Mouse (Mus musculus) common myeloid progenitor, adult 5-6 weeks (primary cell): ENCODE data around the gene Nlrp6. TPM values are rescaled to one million over a fixed set of nuclear protein-coding genes. Genes with fewer than 3 reads are reported as not detected.
"Not testable (repeated sequence)": the region's sequence is repeated elsewhere in the genome, so short reads cannot be mapped to it uniquely, and the experiment has no call there.

ENCODE experiments used
- ATAC-seq: replicated peaks from 2 replicates; pipeline ENCODE4 v1.8.0; 2016; ENCODE audit warnings: low read depth, mild to moderate bottlenecking, moderate TSS enrichment, inconsistent platforms; ENCODE audit not compliant: poor library complexity, severe bottlenecking
- total RNA-seq: library from RNA; stranded (forward); fragments of 200-1000, 187-1606 nt; gene quantifications from 2 replicates; pipeline ENCODE4 v1.2.3, GENCODE M21; 2017

Gene Nlrp6
- total RNA-seq, 1 experiment from 2014 or later = 0.18 TPM

DNA sequence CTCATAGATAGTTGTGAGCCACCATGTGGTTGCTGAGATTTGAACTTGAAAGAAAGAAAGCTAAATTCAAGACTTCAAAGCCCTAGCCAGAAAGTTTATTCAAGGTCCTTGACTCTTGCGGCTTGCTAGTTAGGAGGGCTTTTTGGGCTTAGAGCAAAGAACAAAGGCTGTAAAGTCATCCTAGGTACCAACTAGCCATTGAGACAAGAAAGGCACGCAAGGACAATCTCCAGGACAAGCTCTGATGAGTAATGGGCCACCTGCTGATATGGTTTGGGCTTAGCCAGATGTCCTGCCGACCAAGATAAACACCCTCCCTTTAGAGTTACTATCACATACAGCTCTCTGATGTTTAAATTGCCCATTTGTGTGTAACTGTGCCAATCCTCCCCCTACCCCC is 48.0 kb downstream of the Nlrp6 start:
- ATAC-seq = not testable (repeated sequence)

DNA sequence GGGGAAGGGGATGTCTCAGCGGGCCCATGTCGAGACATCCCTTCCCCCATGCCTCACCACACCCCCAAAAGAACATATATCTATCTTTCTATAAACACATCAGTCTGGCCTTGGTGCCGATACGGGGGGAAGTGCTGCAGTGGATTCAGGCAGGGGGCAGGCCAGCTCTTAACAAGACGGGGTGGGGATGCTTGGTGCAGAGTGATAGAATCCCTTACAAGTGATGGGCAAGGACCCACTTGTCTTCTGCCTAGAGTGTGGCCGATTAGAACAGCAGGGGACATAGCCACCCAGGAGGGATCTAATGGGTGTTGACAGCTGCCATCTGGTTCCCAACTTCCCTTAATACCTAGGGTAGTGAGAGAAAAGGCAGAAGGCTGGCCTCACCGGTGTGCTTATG is 50.2 kb downstream of the Nlrp6 start:
- ATAC-seq = peak; percentile 20

- ATAC-seq = peak; percentile 7; the same call in 1 of the 2 replicates
Measured at GRCm38 (mm10) chr7:140971479-140972171, 50.9 kb downstream of the Nlrp6 start.

DNA sequence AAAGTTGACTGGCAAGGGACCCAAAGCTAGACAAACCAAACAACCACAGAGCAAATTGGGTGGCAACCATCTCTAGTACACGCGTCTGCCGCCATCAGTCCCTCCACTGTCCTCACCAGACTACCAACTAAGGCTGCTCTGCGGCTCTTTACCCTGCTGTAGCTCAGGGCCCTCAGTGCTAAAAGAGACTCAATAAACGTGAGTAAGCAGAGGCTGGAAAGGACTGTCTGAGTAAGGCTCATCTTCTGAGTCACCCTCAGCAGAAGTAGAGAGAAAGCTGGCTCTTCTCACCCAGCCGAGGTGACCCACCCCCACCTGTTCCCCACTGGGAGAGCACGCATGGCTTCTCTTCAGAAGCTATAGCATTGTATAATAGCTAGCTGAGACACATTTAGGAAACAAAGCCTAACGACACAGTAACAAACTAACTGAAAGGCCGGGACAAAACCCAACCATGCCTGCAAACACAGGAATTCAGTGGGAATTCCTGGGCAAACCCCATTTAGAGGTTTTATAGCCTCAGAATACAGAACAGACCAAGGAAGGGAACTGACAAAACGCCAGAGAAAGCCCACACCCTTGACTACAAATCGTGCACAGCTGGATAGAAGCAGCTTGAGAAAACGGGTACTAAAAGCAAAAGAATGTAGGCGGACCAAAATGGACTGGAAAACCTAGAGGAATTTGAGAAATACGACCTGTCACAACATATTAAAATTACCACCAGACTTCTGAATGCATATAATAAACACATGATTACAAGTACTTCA is 52.9 kb downstream of the Nlrp6 start:
- ATAC-seq = no peak

DNA sequence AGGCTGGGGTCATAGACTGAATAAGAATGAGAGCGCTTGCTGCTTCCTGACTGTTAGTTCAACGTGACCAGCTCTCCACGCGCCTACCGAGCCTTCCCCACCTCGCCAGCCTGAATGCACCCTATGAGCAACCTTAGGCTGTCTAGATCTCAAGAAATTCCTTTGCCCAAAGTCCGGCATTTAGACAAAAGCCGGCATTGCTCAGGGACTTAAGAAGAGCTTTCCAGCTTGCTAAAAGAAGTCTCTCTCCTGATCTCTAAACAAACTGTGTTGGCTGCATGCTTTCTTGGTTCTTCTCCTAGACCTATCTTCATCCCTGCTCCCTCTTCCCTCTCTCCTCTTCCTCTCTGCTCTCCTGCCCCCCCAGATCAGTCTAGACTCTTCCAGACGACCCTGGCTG is 54.2 kb downstream of the Nlrp6 start:
- no peak for ATAC-seq

GRCm38 (mm10) chr7:140975465-140975864 is 54.8 kb downstream of the Nlrp6 start:
- ATAC-seq = no peak

DNA sequence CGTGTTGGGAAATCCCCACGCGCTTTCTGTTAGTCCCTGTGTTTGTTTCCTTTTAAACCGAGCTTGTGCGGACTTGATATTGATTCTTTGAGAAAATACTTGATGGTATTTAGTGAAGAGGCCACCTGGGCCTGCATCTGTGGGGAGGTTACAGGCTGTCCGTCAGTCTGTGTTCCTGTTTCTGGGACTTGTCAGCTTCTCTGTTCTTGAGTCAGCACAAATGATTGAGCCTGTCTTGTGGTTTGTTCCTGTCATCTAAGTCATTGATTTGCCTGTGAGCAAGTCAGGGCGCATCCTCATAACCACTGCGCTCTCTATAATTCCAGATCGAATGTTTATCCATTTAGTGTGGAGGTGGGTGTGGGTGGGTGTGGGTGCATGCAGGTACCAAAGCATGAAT is 56.0 kb downstream of the Nlrp6 start:
- ATAC-seq = peak; percentile 56

Other genes with a start within 250 kb of the Nlrp6 start
- gene Olfr45, start 239.0 kb upstream of the Nlrp6 start, total RNA-seq = not detected in 2 replicates
- gene Olfr541, start 223.6 kb upstream of the Nlrp6 start, total RNA-seq = not detected in 2 replicates
- not detected in 2 replicates for gene Cyp2e1, start 157.2 kb upstream of the Nlrp6 start, total RNA-seq
- gene Syce1, start 133.1 kb upstream of the Nlrp6 start, total RNA-seq = 0.15 and 0.23 TPM in 2 replicates
- gene Zfp941, start 98.7 kb upstream of the Nlrp6 start, total RNA-seq = 1.5 and 3.0 TPM in 2 replicates
- gene Urah, start 85.9 kb upstream of the Nlrp6 start, total RNA-seq = not detected in 2 replicates
- gene Scgb1c1, start 75.4 kb upstream of the Nlrp6 start, total RNA-seq = not detected in 2 replicates
- gene Odf3, start 73.1 kb upstream of the Nlrp6 start, total RNA-seq = not detected in 2 replicates
- 0.50 TPM in 1 of 2 replicates, not detected in the other for gene Gm45785, start 64.6 kb upstream of the Nlrp6 start, total RNA-seq
- 36.0 and 38.0 TPM in 2 replicates for gene Ric8a, start 63.9 kb upstream of the Nlrp6 start, total RNA-seq
- 13.8 and 24.0 TPM in 2 replicates for gene Bet1l, start 63.3 kb upstream of the Nlrp6 start, total RNA-seq
- gene Psmd13, start 38.9 kb upstream of the Nlrp6 start, total RNA-seq = 182 and 184 TPM in 2 replicates
- 34.3 and 38.6 TPM in 2 replicates for gene Sirt3, start 38.6 kb upstream of the Nlrp6 start, total RNA-seq
- gene Cox8b, start 20.5 kb upstream of the Nlrp6 start, total RNA-seq = not detected in 2 replicates
- gene Pgghg, start 20.5 kb downstream of the Nlrp6 start, total RNA-seq = 8.0 and 12.1 TPM in 2 replicates
- gene Ifitm5, start 29.4 kb downstream of the Nlrp6 start, total RNA-seq = not detected in 2 replicates
- 0.96 TPM in 1 of 2 replicates, not detected in the other for gene Gm45717, start 35.0 kb downstream of the Nlrp6 start, total RNA-seq
- gene Ifitm2, start 35.1 kb downstream of the Nlrp6 start, total RNA-seq = 275 and 332 TPM in 2 replicates
- 120 and 124 TPM in 2 replicates for gene Ifitm1, start 46.3 kb downstream of the Nlrp6 start, total RNA-seq
- gene Ifitm3, start 89.9 kb downstream of the Nlrp6 start, total RNA-seq = 143 and 146 TPM in 2 replicates
- gene Ifitm6, start 97.0 kb downstream of the Nlrp6 start, total RNA-seq = 8.2 TPM in 1 of 2 replicates, not detected in the other
- not detected in 2 replicates for gene Gm17387, start 108.2 kb downstream of the Nlrp6 start, total RNA-seq
- gene B4galnt4, start 140.2 kb downstream of the Nlrp6 start, total RNA-seq = 0.19 and 0.82 TPM in 2 replicates
- gene Pkp3, start 157.3 kb downstream of the Nlrp6 start, total RNA-seq = 0.19 and 3.4 TPM in 2 replicates
- gene Sigirr, start 179.7 kb downstream of the Nlrp6 start, total RNA-seq = 17.7 and 26.1 TPM in 2 replicates
- gene Ano9, start 196.9 kb downstream of the Nlrp6 start, total RNA-seq = not detected in 2 replicates
- gene Ptdss2, start 201.5 kb downstream of the Nlrp6 start, total RNA-seq = 12.8 and 16.6 TPM in 2 replicates